Mouse (Mus musculus) heart, postnatal 14 days (tissue): ENCODE data around the gene Minpp1. TPM values are rescaled to one million over a fixed set of nuclear protein-coding genes. Genes with fewer than 3 reads are reported as not detected.

Experiments
- DNase-seq, 2 experiments: peaks; one replicate each; pipeline ENCODE4 v3.0.0; 2021 to 2022
- intact Hi-C: fragments of 180-260 bp; cut with DNase I; formaldehyde crosslinking; loops from one replicate; pipeline ENCODE4 v1.15.1; 2025
- total RNA-seq, 2 experiments: library from RNA; stranded (reverse); gene quantifications; 2 replicates each; pipeline ENCODE4 v1.2.3; 2021

Gene Minpp1
- total RNA-seq, 2 experiments from 2014 or later = 19.3 to 20.3 TPM

- DNase-seq = no peak
- intact Hi-C loops = loop anchor here (5.0 kb wide), 2 partner anchors 320 to 515 kb away; no protein-coding TSS in a partner anchor
These were observed 2.2 kb downstream of the Minpp1 start for GRCm38 (mm10) chr19:32487595-32488255.

DNA sequence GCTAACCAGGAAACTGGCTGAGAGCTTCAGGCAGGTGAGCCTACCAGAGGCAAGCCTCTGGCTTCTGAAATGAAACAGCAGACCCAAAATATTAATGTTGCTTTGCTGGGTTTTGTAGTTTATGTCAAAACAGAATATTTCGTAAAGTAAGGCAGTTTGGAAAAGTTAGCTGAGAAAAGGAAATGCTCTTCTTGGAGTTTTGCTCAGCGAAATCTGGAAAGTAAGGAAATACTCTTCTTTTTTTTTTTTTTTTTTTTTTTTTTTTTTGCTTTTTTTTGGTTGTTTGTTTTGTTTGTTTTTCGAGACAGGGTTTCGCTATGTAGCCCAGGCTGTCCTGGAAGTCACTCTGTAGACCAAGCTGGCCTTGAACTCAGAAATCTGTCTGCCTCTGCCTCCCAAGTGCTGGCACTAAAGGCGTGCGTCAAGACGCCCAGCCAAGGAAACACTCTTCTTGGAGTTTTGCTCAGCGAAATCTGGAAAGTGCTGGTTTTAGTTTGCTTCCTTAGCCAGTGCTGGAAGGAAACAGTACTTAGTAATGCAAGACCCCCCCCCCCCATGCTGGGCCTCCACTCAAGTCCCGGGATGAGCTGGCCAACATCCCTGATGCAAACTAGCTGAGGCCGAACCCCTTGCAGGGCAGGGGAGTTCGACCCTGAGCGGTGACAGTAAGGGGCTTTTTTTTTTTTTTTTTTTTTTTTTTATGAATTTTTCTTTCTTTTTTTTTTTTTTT, 3.8 kb downstream of the Minpp1 start:
- no peak for DNase-seq
- intact Hi-C loops = loop anchor here (5.0 kb wide), 2 partner anchors 322 to 517 kb away; no protein-coding TSS in a partner anchor

GRCm38 (mm10) chr19:32490976-32491375, 5.4 kb downstream of the Minpp1 start:
- no peak for DNase-seq
- intact Hi-C loops = no loop called here

GRCm38 (mm10) chr19:32492339-32492738, 6.8 kb downstream of the Minpp1 start:
- intact Hi-C loops = no loop called here
- no peak for DNase-seq

- intact Hi-C loops = no loop called here
- DNase-seq = no peak
These were observed 7.4 kb downstream of the Minpp1 start for GRCm38 (mm10) chr19:32492981-32493380.

DNA sequence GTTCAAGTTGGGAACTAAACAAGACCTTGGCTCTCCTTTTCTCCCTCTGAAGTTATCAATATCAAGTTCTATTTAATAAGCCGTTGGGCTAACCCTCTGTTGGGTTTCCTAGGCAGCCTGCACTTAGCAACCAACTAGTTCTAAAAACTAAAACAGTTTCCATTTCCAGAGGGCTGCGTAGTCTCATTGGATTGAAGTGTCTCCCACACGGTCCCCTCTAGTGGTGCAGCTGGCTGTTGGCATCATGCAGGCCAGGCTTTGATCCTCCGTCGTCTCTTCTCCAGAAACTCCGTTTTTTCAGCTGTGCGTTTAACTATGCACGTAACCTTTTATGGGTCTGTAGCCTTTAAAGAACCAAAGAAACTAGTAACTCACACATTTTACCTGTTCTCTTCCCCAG, 7.9 kb downstream of the Minpp1 start:
- intact Hi-C loops = no loop called here
- DNase-seq = no peak

DNA sequence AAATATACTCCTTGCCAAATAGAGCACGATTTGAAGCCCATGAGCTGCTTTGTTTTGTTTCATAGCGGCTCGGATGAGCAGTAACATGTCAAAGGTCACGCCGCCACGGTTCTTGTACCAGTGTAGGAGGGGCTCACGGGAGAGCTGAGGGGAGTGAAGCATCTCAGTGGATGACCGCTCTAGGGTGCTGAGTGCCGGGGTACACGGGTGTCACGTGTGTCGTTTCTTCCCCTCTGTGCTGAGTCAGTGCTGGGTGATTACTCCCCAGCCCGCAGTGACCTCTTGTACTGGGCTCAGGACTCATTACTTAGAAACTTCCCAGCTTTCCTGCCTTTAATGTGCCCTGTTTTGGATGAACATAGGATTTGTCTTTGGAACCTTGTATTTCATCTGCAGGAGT, 9.0 kb downstream of the Minpp1 start:
- intact Hi-C loops = no loop called here
- no peak for DNase-seq

- intact Hi-C loops = no loop called here
- DNase-seq = no peak
These were observed 9.5 kb downstream of the Minpp1 start for GRCm38 (mm10) chr19:32495034-32495433.

GRCm38 (mm10) chr19:32497411-32497810, 11.8 kb downstream of the Minpp1 start:
- no peak for DNase-seq
- intact Hi-C loops = no loop called here

- intact Hi-C loops = no loop called here
These were observed 12.4 kb downstream of the Minpp1 start for GRCm38 (mm10) chr19:32498002-32498401.

DNA sequence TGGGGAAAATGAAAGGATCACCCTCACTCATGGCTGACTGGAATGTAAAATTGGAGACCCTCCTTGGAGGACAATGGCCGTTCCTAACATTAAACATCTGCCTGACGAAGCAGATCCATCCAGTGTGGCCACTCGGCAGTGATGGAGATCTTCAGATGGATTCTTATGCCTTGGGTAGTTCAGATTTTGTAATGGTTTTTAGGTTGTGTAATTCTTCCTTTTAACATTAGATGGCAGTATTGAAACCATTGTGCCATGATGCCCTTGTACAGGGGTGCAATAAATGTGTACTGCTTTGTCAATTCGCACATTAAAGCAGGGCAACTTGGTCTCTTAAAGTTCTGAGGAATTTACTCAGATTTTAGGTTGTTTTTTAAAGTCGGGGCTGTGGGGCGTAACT, 15.8 kb downstream of the Minpp1 start:
- DNase-seq = no peak
- intact Hi-C loops = loop anchor here (2.0 kb wide), 1 partner anchor 189 kb away; no protein-coding TSS in a partner anchor

More at GRCm38 (mm10) chr19:32498002-32498401, 12.4 kb downstream of the Minpp1 start:
- no peak for DNase-seq

GRCm38 (mm10) chr19:32506081-32506480, 20.5 kb downstream of the Minpp1 start:
- no peak for DNase-seq
- intact Hi-C loops = no loop called here

DNA sequence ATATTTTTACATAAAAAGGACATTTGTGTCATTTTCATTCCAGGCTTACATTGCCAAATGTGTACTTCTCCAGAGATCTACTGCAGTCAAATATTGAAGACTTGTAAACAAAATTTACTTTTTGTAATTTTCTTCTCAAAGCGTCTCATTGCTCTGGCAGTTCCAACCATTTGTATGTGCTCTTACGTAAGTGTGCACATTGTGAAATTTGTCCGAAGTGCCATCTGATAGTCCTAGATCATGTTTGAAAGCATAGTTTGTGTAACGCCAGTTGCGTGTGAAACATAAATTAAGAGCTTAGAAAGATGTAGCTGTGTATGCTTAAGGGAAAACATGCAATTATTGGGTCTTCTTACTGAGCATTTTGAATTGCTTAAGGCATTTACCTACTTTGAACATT, 20.9 kb downstream of the Minpp1 start:
- intact Hi-C loops = no loop called here

DNA sequence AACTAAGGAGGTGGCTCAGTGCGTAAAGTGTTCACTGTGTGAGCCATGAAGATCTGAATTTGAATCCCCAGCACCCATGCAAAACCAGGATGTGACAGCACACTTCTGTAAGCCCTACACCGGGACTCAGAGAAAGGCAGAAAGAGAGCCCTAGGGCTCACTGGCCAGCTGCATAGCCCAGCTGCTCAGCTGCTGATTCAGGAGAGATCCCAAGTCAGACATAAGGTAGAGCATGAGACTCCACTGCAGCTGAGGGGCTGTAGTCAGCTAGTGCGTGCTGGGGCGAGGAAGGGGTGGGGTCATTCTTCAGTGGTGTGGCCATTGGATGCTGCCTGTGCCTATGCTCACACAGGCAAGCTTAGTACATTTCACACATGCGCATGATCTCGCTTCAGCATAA, 21.5 kb downstream of the Minpp1 start:
- no peak for DNase-seq
- intact Hi-C loops = no loop called here

More for the DNA sequence above, 20.9 kb downstream of the Minpp1 start:
- DNase-seq = no peak

GRCm38 (mm10) chr19:32507526-32507925, 22.0 kb downstream of the Minpp1 start:
- DNase-seq = no peak
- intact Hi-C loops = no loop called here

GRCm38 (mm10) chr19:32510267-32510666, 24.7 kb downstream of the Minpp1 start:
- intact Hi-C loops = no loop called here
- no peak for DNase-seq

- intact Hi-C loops = no loop called here
- DNase-seq = no peak
These were observed 25.4 kb downstream of the Minpp1 start for GRCm38 (mm10) chr19:32510962-32511361.

DNA sequence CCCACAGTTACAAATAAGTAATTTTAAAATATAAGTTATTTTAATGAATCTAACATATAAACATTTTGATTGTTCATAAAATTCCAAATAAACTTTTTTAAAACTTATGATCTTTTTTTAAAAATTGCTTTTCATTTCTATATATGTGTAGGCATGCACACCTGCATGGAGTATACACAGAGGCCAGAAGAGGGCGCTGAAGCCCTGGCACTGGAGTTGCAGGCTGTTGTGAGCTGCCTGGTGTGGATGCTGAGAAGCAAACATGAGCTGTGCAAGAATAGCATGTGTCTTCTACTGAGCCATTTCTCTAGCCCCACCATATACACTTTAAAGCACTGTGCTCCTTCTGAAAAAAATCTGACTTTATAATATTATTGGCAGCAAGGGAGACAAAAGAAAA, 26.9 kb downstream of the Minpp1 start:
- intact Hi-C loops = no loop called here
- no peak for DNase-seq

GRCm38 (mm10) chr19:32516575-32516974, 31.0 kb downstream of the Minpp1 start:
- no peak for DNase-seq
- intact Hi-C loops = loop anchor here (5.0 kb wide), 1 partner anchor 81 kb away; the partner anchor contains the start of gene Papss2

DNA sequence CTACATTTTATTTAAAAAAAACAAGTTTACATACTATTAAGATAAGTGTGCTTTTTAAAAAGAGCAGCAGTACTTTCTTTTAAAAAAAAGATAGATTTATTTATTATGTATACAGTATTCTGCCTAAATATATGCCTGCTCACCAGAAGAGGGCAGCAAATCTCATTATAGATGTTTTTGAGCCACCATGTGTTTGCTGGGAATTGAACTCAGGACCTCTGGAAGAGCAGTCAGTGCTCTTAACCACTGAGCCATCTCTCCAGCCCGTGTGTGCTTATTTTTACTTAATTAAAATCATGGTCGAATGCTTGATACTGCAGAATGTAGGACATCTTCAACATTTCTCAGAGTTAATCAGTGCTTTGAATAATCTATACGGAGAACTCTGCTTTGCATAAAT, 35.9 kb downstream of the Minpp1 start:
- intact Hi-C loops = no loop called here
- DNase-seq = no peak

GRCm38 (mm10) chr19:32522247-32522646, 36.7 kb downstream of the Minpp1 start:
- no peak for DNase-seq
- intact Hi-C loops = no loop called here

GRCm38 (mm10) chr19:32522753-32523307, 37.3 kb downstream of the Minpp1 start:
- DNase-seq = no peak
- intact Hi-C loops = no loop called here
